Mouse (Mus musculus) testis, adult 2 months (tissue): ENCODE results near the gene Safb2.

Experiments used
- CTCF ChIP-seq: fragments of 200-500 bp; IDR thresholded peaks from 2 replicates; pipeline ENCODE4 v1.5.1; 2012; ENCODE audit warnings: low read depth, mild to moderate bottlenecking, inconsistent platforms, low read length, moderate library complexity; ENCODE audit not compliant: control insufficient read depth, insufficient read depth, insufficient replicate concordance
- POLR2A ChIP-seq: fragments of 200-500 bp; IDR thresholded peaks from 2 replicates; pipeline ENCODE4 v1.6.1; 2012; ENCODE audit warnings: low read depth, mild to moderate bottlenecking, inconsistent platforms, low read length, moderate library complexity; ENCODE audit not compliant: control insufficient read depth

GRCm38 (mm10) chr17:56607521-56608062, 23.2 kb upstream of the Safb2 start:
- TF ChIP-seq CTCF (no peak), POLR2A (no peak)
